Mouse (Mus musculus): ENCODE data around the gene Prrx2.
"Not testable (repeated sequence)": the region's sequence is repeated elsewhere in the genome, so short reads cannot be mapped to it uniquely, and the experiment has no call there.

Prrx2 gene

GRCm38 (mm10) chr2:30912291-30912773 is 77.6 kb downstream of the Prrx2 start:
- no peak for DNase-seq (ENCODE audit: low read depth, low spot score)

- peak; percentile 58 for DNase-seq (ENCODE audit: low read depth, low spot score)
Observed at GRCm38 (mm10) chr2:30913022-30913421, 78.2 kb downstream of the Prrx2 start.

GRCm38 (mm10) chr2:30914836-30915235 is 80.1 kb downstream of the Prrx2 start:
- no peak for DNase-seq (ENCODE audit: low read depth, low spot score)

- no peak for DNase-seq (ENCODE audit: low read depth, low spot score)
Observed at GRCm38 (mm10) chr2:30915376-30915775, 80.6 kb downstream of the Prrx2 start.

GRCm38 (mm10) chr2:30915933-30916332 is 81.2 kb downstream of the Prrx2 start:
- DNase-seq (ENCODE audit: low read depth, low spot score) = not testable (repeated sequence)

GRCm38 (mm10) chr2:30917649-30918048 is 82.9 kb downstream of the Prrx2 start:
- DNase-seq (ENCODE audit: low read depth, low spot score) = no peak

- DNase-seq (ENCODE audit: low read depth, low spot score) = no peak
Observed at GRCm38 (mm10) chr2:30918126-30918525, 83.4 kb downstream of the Prrx2 start.

GRCm38 (mm10) chr2:30918780-30919329 is 84.1 kb downstream of the Prrx2 start:
- peak; percentile 87 for DNase-seq (ENCODE audit: low read depth, low spot score)

GRCm38 (mm10) chr2:30920216-30920615 is 85.4 kb downstream of the Prrx2 start:
- no peak for DNase-seq (ENCODE audit: low read depth, low spot score)

- DNase-seq (ENCODE audit: low read depth, low spot score) = no peak
Observed at GRCm38 (mm10) chr2:30923099-30923498, 88.3 kb downstream of the Prrx2 start.

- DNase-seq (ENCODE audit: low read depth, low spot score) = no peak
Observed at GRCm38 (mm10) chr2:30925181-30925580, 90.4 kb downstream of the Prrx2 start.

GRCm38 (mm10) chr2:30926381-30926780 is 91.6 kb downstream of the Prrx2 start:
- no peak for DNase-seq (ENCODE audit: low read depth, low spot score)

GRCm38 (mm10) chr2:30927151-30927781 is 92.5 kb downstream of the Prrx2 start:
- DNase-seq (ENCODE audit: low read depth, low spot score) = peak; percentile 76

- DNase-seq (ENCODE audit: low read depth, low spot score) = peak; percentile 88
Observed at GRCm38 (mm10) chr2:30927844-30928628, 93.3 kb downstream of the Prrx2 start.

- peak; percentile 68 for DNase-seq (ENCODE audit: low read depth, low spot score)
Observed at GRCm38 (mm10) chr2:30928893-30929482, 94.2 kb downstream of the Prrx2 start.

- DNase-seq (ENCODE audit: low read depth, low spot score) = peak; percentile 92
Observed at GRCm38 (mm10) chr2:30929483-30930045, 94.8 kb downstream of the Prrx2 start, which contains the start of gene Ptges. TSS of gene Ptges (minus strand) at chr2:30929863.

- DNase-seq (ENCODE audit: low read depth, low spot score) = not testable (repeated sequence)
Observed at GRCm38 (mm10) chr2:30930846-30931245, 96.1 kb downstream of the Prrx2 start.
